Mouse (Mus musculus) embryonic facial prominence, embryonic 11.5 days (tissue): ENCODE data around the gene Ppp2r3a. TPM values are rescaled to one million over a fixed set of nuclear protein-coding genes. Genes with fewer than 3 reads are reported as not detected.

Experiments used
- ATAC-seq: fragments of 200-750 bp; cut with Nextera tagmentation; replicated peaks from 2 replicates; pipeline ENCODE4 v1.8.0; 2017; ENCODE audit warnings: low read depth; ENCODE audit not compliant: insufficient number of reproducible peaks, low FRiP score, low TSS enrichment
- DNase-seq: peaks from one replicate; pipeline ENCODE4 v3.0.0-alpha.2; 2015; ENCODE audit warnings: low spot score
- H3K27ac ChIP-seq: fragments of 300-500 bp; sonication (generic); replicated peaks from 2 replicates; pipeline ENCODE4 v1.5.1; 2014; ENCODE audit warnings: mild to moderate bottlenecking, low read depth, low read length, control low read depth
- H3K27me3 ChIP-seq: fragments of 300-500 bp; sonication (generic); 2 replicates; pipeline ENCODE4 v1.6.1; 2014; ENCODE audit warnings: mild to moderate bottlenecking, low read length, moderate library complexity, mixed read lengths; ENCODE audit not compliant: control insufficient read depth, insufficient read depth
- H3K36me3 ChIP-seq: fragments of 300-500 bp; sonication (generic); replicated peaks from 2 replicates; pipeline ENCODE4 v1.6.1; 2014; ENCODE audit warnings: low read depth, mild to moderate bottlenecking, low read length, moderate library complexity, mixed read lengths; ENCODE audit not compliant: control insufficient read depth, insufficient read depth
- H3K4me1 ChIP-seq: fragments of 300-500 bp; sonication (generic); 2 replicates; pipeline ENCODE4 v1.6.1; 2014; ENCODE audit warnings: low read length, mixed read lengths; ENCODE audit not compliant: control insufficient read depth, insufficient read depth
- H3K4me2 ChIP-seq: fragments of 300-500 bp; sonication (generic); 2 replicates; pipeline ENCODE4 v1.6.1; 2014; ENCODE audit warnings: low read depth, mild to moderate bottlenecking, control low read depth, low read length, moderate library complexity
- H3K4me3 ChIP-seq: fragments of 300-500 bp; sonication (generic); 2 replicates; pipeline ENCODE4 v1.5.1; 2014; ENCODE audit warnings: low read depth, low read length, control low read depth
- H3K9ac ChIP-seq: fragments of 300-500 bp; sonication (generic); replicated peaks from 2 replicates; pipeline ENCODE4 v1.6.1; 2014; ENCODE audit warnings: mild to moderate bottlenecking, control low read depth, low read length
- H3K9me3 ChIP-seq: fragments of 300-500 bp; sonication (generic); replicated peaks from 2 replicates; pipeline ENCODE4 v1.6.1; 2016; ENCODE audit warnings: mild to moderate bottlenecking, low read length, inconsistent platforms, mixed read lengths; ENCODE audit not compliant: control insufficient read depth
- WGBS: fragments of 180-500 bp; shearing (Covaris S2); extraction: QIAGEN DNeasy Blood & Tissue Kit; methylation state at CpG from one replicate; pipeline ENCODE4 v1.1.7; 2014; 5-methylcytosine and 5-hydroxymethylcytosine counted together
- polyA plus RNA-seq: library from polyadenylated mRNA; unstranded; fragments of >200 nt; fragmentation: Nextera tagmentation; extraction: Ambion mirVana; gene quantifications from 2 replicates; pipeline ENCODE4 v1.2.1, GENCODE M21; 2014

Gene Ppp2r3a
- polyA plus RNA-seq, 1 experiment from 2014 or later, result 17.3 TPM

DNA sequence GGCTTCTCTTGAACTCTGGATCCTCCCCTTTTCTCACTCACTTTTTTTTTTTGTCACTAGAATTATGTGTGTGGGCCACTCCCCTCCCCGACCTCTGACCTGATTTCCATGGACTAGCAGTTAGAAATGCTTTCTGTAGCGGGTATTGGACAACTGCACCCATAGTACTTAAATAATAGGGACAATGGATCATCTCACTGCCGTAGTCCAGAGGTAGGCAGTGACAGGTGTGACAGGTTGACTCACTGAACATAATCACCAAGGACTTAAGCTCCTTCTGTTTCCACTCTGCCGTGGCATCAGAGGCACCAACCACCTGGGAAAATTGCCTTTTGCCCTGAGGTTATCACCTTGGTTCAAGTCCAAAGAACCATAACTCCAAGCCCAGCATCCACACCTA, 32.5 kb upstream of the Ppp2r3a start:
- DNase-seq, result no peak
- H3K36me3 ChIP-seq, result no peaks in the 10 kb centered on the region
- no peaks in the 10 kb centered on the region for H3K27me3 ChIP-seq
- no peak overlapping the region for H3K9ac ChIP-seq
- no peak overlapping the region for H3K4me2 ChIP-seq
- H3K4me1 ChIP-seq, result no peaks in the 10 kb centered on the region
- no peak overlapping the region for H3K27ac ChIP-seq
- no peaks in the 10 kb centered on the region for H3K9me3 ChIP-seq
- 76% methylated on average over 4 of the region's 4 CpGs for WGBS
- H3K4me3 ChIP-seq, result no peak overlapping the region
- no peak for ATAC-seq

DNA sequence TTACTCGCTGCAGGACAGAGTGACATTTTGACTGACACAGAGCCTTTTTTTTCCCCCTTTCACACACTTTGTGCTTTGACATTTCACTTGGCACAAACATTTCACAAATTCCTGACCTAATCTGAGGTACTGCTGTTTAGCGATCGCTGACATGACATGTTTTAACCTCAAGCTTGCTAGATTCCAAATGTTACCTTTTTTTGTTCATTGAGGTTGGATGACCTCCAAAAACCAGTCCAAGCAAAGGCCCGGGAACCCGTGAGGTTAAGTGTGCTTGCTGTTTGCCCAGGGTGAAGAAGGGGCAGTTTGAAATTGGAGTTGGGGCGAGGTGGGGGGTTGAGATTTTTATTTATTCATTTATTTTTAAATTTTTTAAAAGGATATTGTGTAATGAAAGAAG, 31.1 kb upstream of the Ppp2r3a start:
- no peak for DNase-seq

DNA sequence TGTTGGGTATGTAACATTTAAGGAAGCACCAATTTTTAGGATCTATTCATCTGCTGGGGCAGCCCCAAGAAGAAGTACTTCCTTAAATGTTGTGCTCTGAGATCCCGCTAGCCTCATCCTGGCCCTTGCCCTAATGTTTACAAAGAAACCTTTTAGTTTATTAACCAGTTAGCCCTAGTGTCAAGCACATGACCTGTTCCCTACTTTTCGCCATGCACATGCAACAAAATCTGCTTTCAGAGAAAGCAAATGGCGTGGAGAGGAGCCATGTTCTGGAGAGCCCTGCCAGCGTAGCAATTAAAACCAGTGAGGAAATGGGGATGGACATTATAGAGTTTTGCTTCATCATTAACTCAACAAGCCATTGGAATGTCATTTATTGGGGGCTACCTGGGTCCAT, 30.3 kb upstream of the Ppp2r3a start:
- Histone ChIP-seq H3K9me3 (no peaks in the 10 kb centered on the region), H3K4me2 (no peak overlapping the region), H3K9ac (no peak overlapping the region), H3K27me3 (no peaks in the 10 kb centered on the region), H3K27ac (no peak overlapping the region), H3K36me3 (no peaks in the 10 kb centered on the region), H3K4me3 (no peak overlapping the region), H3K4me1 (no peaks in the 10 kb centered on the region)
- DNase-seq (no peak), ATAC-seq (no peak)
- WGBS, result 74% methylated on average over 4 of the region's 4 CpGs

More for the DNA sequence above, 31.1 kb upstream of the Ppp2r3a start:
- Histone ChIP-seq H3K4me2 (no peak overlapping the region), H3K9ac (no peak overlapping the region), H3K27me3 (no peaks in the 10 kb centered on the region), H3K4me1 (no peaks in the 10 kb centered on the region), H3K36me3 (no peaks in the 10 kb centered on the region), H3K9me3 (no peaks in the 10 kb centered on the region), H3K27ac (no peak overlapping the region), H3K4me3 (no peak overlapping the region)
- WGBS, result 72% methylated on average over 6 of the region's 6 CpGs
- ATAC-seq, result no peak

DNA sequence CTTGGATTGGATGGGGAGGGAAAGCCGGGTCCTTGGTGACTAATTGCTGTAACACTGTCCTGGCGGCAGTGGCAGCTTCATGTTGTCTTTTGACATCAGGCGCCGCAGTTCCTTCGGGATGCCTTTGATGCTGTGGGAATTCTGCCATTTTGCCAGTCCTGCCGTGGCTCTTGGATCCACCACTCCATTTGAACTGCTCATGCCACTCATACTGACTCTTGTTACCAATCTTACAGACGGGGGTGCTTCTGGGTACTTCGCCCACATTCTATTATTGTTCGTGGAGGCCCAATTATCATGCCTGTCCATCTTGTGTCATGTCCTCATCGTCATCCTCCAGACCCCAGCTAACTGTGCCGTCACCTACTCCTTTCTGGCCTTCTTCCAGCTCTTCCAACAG, 29.7 kb upstream of the Ppp2r3a start:
- no peak for DNase-seq
- Histone ChIP-seq H3K9me3 (no peaks in the 10 kb centered on the region), H3K4me3 (no peak overlapping the region), H3K4me2 (no peak overlapping the region), H3K4me1 (no peaks in the 10 kb centered on the region), H3K27me3 (no peaks in the 10 kb centered on the region), H3K36me3 (no peaks in the 10 kb centered on the region), H3K9ac (no peak overlapping the region), H3K27ac (no peak overlapping the region)
- WGBS, result 85% methylated on average over 11 of the region's 11 CpGs
- no peak for ATAC-seq

DNA sequence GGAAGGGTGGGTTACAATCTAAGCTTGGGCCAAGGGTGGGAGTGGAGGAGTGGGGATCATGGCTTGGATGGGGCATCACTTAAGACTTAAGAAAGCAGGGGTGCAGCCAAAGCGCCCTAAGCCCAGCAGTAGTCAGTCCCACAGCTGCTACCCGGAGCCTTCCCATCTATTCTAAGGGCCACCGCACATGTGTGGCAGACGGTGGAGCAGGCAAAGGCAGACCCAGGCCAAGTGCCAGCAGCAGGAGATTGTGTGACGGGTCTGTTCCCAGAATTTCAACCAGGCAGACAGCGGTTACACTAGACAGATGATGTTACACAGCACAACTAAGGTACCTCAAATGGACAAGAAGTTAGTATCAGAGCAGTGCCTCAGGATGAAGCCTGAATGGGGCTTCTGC, 29.3 kb upstream of the Ppp2r3a start:
- H3K9me3 ChIP-seq, result no peaks in the 10 kb centered on the region
- 93% methylated on average over 6 of the region's 6 CpGs for WGBS
- no peak for DNase-seq

DNA sequence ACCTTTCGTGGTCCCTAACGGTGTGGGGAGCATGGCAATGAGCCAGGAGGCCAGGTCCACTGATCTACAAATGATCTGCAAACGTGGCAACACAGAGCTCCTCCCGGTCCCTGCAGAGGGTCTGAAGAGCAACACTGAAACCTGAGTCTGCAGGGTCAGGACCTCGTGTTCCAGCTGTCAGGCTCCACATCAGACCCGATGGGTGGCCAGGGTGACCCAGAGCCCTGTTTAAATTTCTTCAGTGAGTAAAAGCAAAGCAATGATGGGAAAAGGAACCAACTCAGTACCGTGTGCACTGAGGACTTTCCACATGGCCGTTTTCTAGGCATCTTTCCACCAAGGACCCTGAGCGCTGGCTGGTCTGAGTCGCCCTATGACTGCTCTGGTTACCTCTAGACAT, 28.6 kb upstream of the Ppp2r3a start:
- H3K4me2 ChIP-seq, result no peak overlapping the region
- no peaks in the 10 kb centered on the region for H3K27me3 ChIP-seq
- WGBS, result 47% methylated on average over 10 of the region's 10 CpGs
- H3K9me3 ChIP-seq, result no peaks in the 10 kb centered on the region
- no peak overlapping the region for H3K4me3 ChIP-seq
- no peak overlapping the region for H3K9ac ChIP-seq
- DNase-seq (no peak), ATAC-seq (no peak)
- no peaks in the 10 kb centered on the region for H3K36me3 ChIP-seq
- no peaks in the 10 kb centered on the region for H3K4me1 ChIP-seq
- H3K27ac ChIP-seq, result no peak overlapping the region

More for the DNA sequence above, 29.3 kb upstream of the Ppp2r3a start:
- no peak for ATAC-seq
- no peaks in the 10 kb centered on the region for H3K36me3 ChIP-seq
- H3K27me3 ChIP-seq, result no peaks in the 10 kb centered on the region
- no peak overlapping the region for H3K9ac ChIP-seq
- no peak overlapping the region for H3K27ac ChIP-seq
- H3K4me1 ChIP-seq, result no peaks in the 10 kb centered on the region
- H3K4me3 ChIP-seq, result no peak overlapping the region
- no peak overlapping the region for H3K4me2 ChIP-seq

DNA sequence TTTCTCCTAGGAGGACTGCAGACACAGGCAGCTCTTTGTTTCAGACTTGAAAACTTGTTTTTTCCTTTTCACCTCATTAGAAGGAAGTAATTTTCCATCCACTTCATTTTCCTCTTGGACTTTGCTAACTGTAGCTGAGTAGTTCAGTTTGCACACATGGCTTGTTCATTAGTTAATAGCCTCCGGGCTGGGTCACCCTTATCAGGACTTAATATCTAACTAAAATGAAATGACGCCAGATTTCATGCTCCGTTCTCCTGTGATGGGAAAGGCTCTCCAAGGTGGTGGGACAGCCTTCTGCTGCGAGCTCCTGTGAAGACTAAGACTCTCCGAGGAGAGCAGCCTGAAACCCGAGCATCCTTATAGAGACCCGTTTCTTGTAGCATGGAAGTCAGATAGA, 21.1 kb upstream of the Ppp2r3a start:
- Histone ChIP-seq H3K9me3 (no peaks in the 10 kb centered on the region), H3K9ac (no peak overlapping the region), H3K27ac (no peak overlapping the region), H3K4me3 (no peak overlapping the region), H3K36me3 (no peaks in the 10 kb centered on the region), H3K27me3 (no peaks in the 10 kb centered on the region), H3K4me2 (no peak overlapping the region), H3K4me1 (no peaks in the 10 kb centered on the region)
- 63% methylated on average over 7 of the region's 7 CpGs for WGBS
- DNase-seq (no peak), ATAC-seq (no peak)

DNA sequence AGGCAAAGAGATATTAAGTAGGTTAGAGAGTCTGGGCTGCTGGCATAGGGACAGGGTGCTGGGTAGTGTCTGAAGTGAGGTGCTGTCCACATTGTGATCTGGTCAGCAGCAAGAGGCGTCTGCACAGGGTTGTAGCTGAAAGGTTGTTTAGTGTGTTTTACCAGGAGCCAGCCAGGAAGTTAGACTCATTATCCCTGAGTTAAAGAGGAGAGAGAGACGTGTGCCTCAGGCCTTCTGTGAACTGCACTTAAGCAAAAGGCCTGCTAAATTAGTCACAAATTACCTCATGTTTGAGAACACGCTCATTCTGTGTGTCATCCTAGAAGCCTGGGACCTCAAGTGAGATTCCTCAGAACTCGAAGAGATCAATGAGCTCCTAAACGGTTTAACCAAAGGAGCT, 18.4 kb upstream of the Ppp2r3a start:
- no peak for ATAC-seq
- no peaks in the 10 kb centered on the region for H3K36me3 ChIP-seq
- H3K4me1 ChIP-seq, result no peaks in the 10 kb centered on the region
- H3K27ac ChIP-seq, result no peak overlapping the region
- no peak overlapping the region for H3K4me3 ChIP-seq
- WGBS, result 42% methylated on average over 5 of the region's 5 CpGs
- no peak overlapping the region for H3K9ac ChIP-seq
- H3K4me2 ChIP-seq, result no peak overlapping the region
- peak; percentile 26 for DNase-seq
- no peaks in the 10 kb centered on the region for H3K27me3 ChIP-seq
- H3K9me3 ChIP-seq, result no peaks in the 10 kb centered on the region
